Mouse (Mus musculus) ES-Bruce4 (cell line): ENCODE results near the gene Klhdc3. TPM values are rescaled to one million over a fixed set of nuclear protein-coding genes. Genes with fewer than 3 reads are reported as not detected.
A peak's percentile ranks its signal among the peaks of the same experiment; 100 is the strongest.

Experiments used
- H3K27ac ChIP-seq: 2 replicates; pipeline ENCODE4 v1.5.1; 2012; ENCODE audit warnings: low read length, inconsistent platforms; ENCODE audit not compliant: insufficient read depth
- H3K27me3 ChIP-seq: 2 replicates; pipeline ENCODE4 v1.6.1; 2012; ENCODE audit warnings: mild to moderate bottlenecking, low read length, inconsistent platforms; ENCODE audit not compliant: control insufficient read depth, poor library complexity, insufficient read depth, severe bottlenecking
- H3K36me3 ChIP-seq: 2 replicates; pipeline ENCODE4 v1.6.1; 2012; ENCODE audit warnings: inconsistent platforms, mild to moderate bottlenecking, low read length, moderate library complexity; ENCODE audit not compliant: control insufficient read depth, poor library complexity, insufficient read depth, severe bottlenecking
- H3K4me1 ChIP-seq: one replicate; pipeline ENCODE4 v1.8.1; 2011; ENCODE audit warnings: low read length; ENCODE audit not compliant: control insufficient read depth, insufficient read depth
- H3K4me3 ChIP-seq: 2 replicates; pipeline ENCODE4 v1.5.1; 2011; ENCODE audit warnings: low read depth, mild to moderate bottlenecking, low read length
- H3K9ac ChIP-seq: 2 replicates; pipeline ENCODE4 v1.6.1; 2012; ENCODE audit warnings: low read depth, mild to moderate bottlenecking, inconsistent platforms; ENCODE audit not compliant: poor library complexity, severe bottlenecking
- H3K9me3 ChIP-seq: replicated peaks from 2 replicates; pipeline ENCODE4 v1.6.1; 2012; ENCODE audit warnings: mild to moderate bottlenecking, low read length, inconsistent platforms; ENCODE audit not compliant: control insufficient read depth, poor library complexity, insufficient read depth, severe bottlenecking
- CTCF ChIP-seq: IDR thresholded peaks from one replicate; pipeline ENCODE4 v1.8.1; 2011; ENCODE audit warnings: low read depth, low read length
- EP300 ChIP-seq: IDR thresholded peaks from 2 replicates; pipeline ENCODE4 v1.6.1; 2011; ENCODE audit warnings: low read depth, low read length; ENCODE audit not compliant: insufficient read depth
- POLR2A ChIP-seq: IDR thresholded peaks from one replicate; pipeline ENCODE4 v1.8.1; 2011; ENCODE audit warnings: low read length; ENCODE audit not compliant: insufficient read depth
- polyA plus RNA-seq: library from polyadenylated mRNA; stranded (reverse); fragments of >200 nt; gene quantifications from 2 replicates; pipeline ENCODE4 v1.2.4, GENCODE M21; 2011; ENCODE audit warnings: low read depth; ENCODE audit not compliant: missing spikeins, insufficient read depth, insufficient read length

Klhdc3 gene
- polyA plus RNA-seq, 1 experiment, result 90.3 TPM

- TF ChIP-seq EP300 (no peak), POLR2A (no peak), CTCF (no peak)
- H3K27me3 ChIP-seq, result no peaks in the 10 kb centered on the region
- peaks cover 31% of the 10 kb centered on the region for H3K36me3 ChIP-seq
- H3K9me3 ChIP-seq, result no peaks in the 10 kb centered on the region
- peak overlapping the region; percentile 88 for H3K4me3 ChIP-seq
- H3K4me1 ChIP-seq, result peaks cover 1% of the 10 kb centered on the region
- peak overlapping the region; percentile 3; the same call in 1 of the 2 replicates for H3K27ac ChIP-seq
- H3K9ac ChIP-seq, result peak overlapping the region; percentile 67
These were observed 878 bp upstream of the Klhdc3 start for GRCm38 (mm10) chr17:46681466-46682118.

- Histone ChIP-seq H3K9ac (peak overlapping the region; percentile 93), H3K9me3 (no peaks in the 10 kb centered on the region), H3K27ac (peak overlapping the region; percentile 47), H3K27me3 (no peaks in the 10 kb centered on the region), H3K36me3 (peaks cover 26% of the 10 kb centered on the region), H3K4me3 (peak overlapping the region; percentile 91), H3K4me1 (peaks cover 1% of the 10 kb centered on the region)
- no peak for TF ChIP-seq CTCF
- TF ChIP-seq POLR2A, result no peak
- no peak for TF ChIP-seq EP300
These were observed 613 bp downstream of the Klhdc3 start for GRCm38 (mm10) chr17:46679843-46680759.

- Histone ChIP-seq H3K9ac (peak overlapping the region; percentile 93; the same call in 1 of the 2 replicates), H3K4me1 (peaks cover 1% of the 10 kb centered on the region), H3K9me3 (no peaks in the 10 kb centered on the region), H3K36me3 (peaks cover 19% of the 10 kb centered on the region), H3K27ac (no peak overlapping the region), H3K27me3 (no peaks in the 10 kb centered on the region), H3K4me3 (no peak overlapping the region)
- no peak for TF ChIP-seq POLR2A
- TF ChIP-seq EP300, result no peak
These were observed 1.8 kb downstream of the Klhdc3 start for GRCm38 (mm10) chr17:46678911-46679310.

- peak within 1 kb of the TSS; percentile 93; the same call in 1 of the 2 replicates for H3K9ac ChIP-seq
- TF ChIP-seq POLR2A, result no peak
- no peak for TF ChIP-seq CTCF
- no peak for TF ChIP-seq EP300
- peaks cover 1% of the 10 kb centered on the region for H3K4me1 ChIP-seq
- no peak within 1 kb of the TSS for H3K27ac ChIP-seq
- peaks cover 19% of the 10 kb centered on the region for H3K36me3 ChIP-seq
- H3K27me3 ChIP-seq, result no peaks in the 10 kb centered on the region
- peak within 1 kb of the TSS; percentile 91; the same call in 1 of the 2 replicates for H3K4me3 ChIP-seq
- no peaks in the 10 kb centered on the region for H3K9me3 ChIP-seq
These were observed 2.3 kb downstream of the Klhdc3 start, which contains the start of gene Mea1 for GRCm38 (mm10) chr17:46678416-46678815. Mea1 (plus strand) TSS chr17:46678793.

GRCm38 (mm10) chr17:46674530-46675283 is 6.0 kb downstream of the Klhdc3 start:
- H3K9me3 ChIP-seq, result no peaks in the 10 kb centered on the region
- TF ChIP-seq POLR2A (no peak), EP300 (peak; percentile 32; the same call in 1 of the 2 replicates), CTCF (no peak)
- H3K4me3 ChIP-seq, result peak overlapping the region; percentile 80
- peak overlapping the region; percentile 36 for H3K27ac ChIP-seq
- H3K9ac ChIP-seq, result peak overlapping the region; percentile 22
- peaks cover 19% of the 10 kb centered on the region for H3K36me3 ChIP-seq
- peaks cover 6% of the 10 kb centered on the region for H3K4me1 ChIP-seq
- H3K27me3 ChIP-seq, result no peaks in the 10 kb centered on the region
